Mouse (Mus musculus) limb, embryonic 13.5 days (tissue): Measurements from ENCODE around the gene Sec22b. TPM values are rescaled to one million over a fixed set of nuclear protein-coding genes. Genes with fewer than 3 reads are reported as not detected.
A peak's percentile ranks its signal among the peaks of the same experiment; 100 is the strongest.

ENCODE experiments used
- ATAC-seq: fragments of 200-750 bp; cut with Nextera tagmentation; 2 replicates; pipeline ENCODE4 v1.8.0; 2017; ENCODE audit warnings: low read depth, moderate number of reproducible peaks, moderate TSS enrichment; ENCODE audit not compliant: low FRiP score
- H3K27ac ChIP-seq: fragments of 300-500 bp; sonication (generic); 2 replicates; pipeline ENCODE4 v1.5.1; 2015; ENCODE audit warnings: inconsistent platforms, mild to moderate bottlenecking, moderate library complexity
- H3K27me3 ChIP-seq: fragments of 300-500 bp; sonication (generic); 2 replicates; pipeline ENCODE4 v1.6.1; 2015; ENCODE audit warnings: mild to moderate bottlenecking, inconsistent platforms
- H3K36me3 ChIP-seq: fragments of 300-500 bp; sonication (generic); 2 replicates; pipeline ENCODE4 v1.6.1; 2015; ENCODE audit warnings: inconsistent platforms, mild to moderate bottlenecking, moderate library complexity
- H3K4me1 ChIP-seq: fragments of 300-500 bp; sonication (generic); 2 replicates; pipeline ENCODE4 v1.6.1; 2015; ENCODE audit warnings: inconsistent platforms
- H3K4me2 ChIP-seq: fragments of 300-500 bp; sonication (generic); replicated peaks from 2 replicates; pipeline ENCODE4 v1.6.1; 2015; ENCODE audit warnings: inconsistent platforms, mild to moderate bottlenecking, moderate library complexity
- H3K4me3 ChIP-seq: fragments of 300-500 bp; sonication (generic); 2 replicates; pipeline ENCODE4 v1.5.1; 2015; ENCODE audit warnings: moderate library complexity, mild to moderate bottlenecking, inconsistent platforms
- H3K9ac ChIP-seq: fragments of 300-500 bp; sonication (generic); 2 replicates; pipeline ENCODE4 v1.6.1; 2015; ENCODE audit warnings: mild to moderate bottlenecking, inconsistent platforms
- H3K9me3 ChIP-seq: fragments of 300-500 bp; sonication (generic); 2 replicates; pipeline ENCODE4 v1.6.1; 2016; ENCODE audit warnings: inconsistent platforms
- WGBS: fragments of 180-500 bp; shearing (Covaris S2); methylation state at CpG from one replicate; pipeline ENCODE4 v1.1.7; 2015; 5-methylcytosine and 5-hydroxymethylcytosine counted together
- polyA plus RNA-seq: library from polyadenylated mRNA; unstranded; fragments of >200 nt; fragmentation: Nextera tagmentation; extraction: Ambion mirVana; gene quantifications from 2 replicates; pipeline ENCODE4 v1.2.1, GENCODE M21; 2015

The Sec22b gene
- polyA plus RNA-seq, 1 experiment from 2014 or later = 165 TPM

GRCm38 (mm10) chr3:97874777-97875176 is 26.2 kb upstream of the Sec22b start:
- peaks cover 8% of the 10 kb centered on the region for H3K27me3 ChIP-seq
- no peak overlapping the region for H3K4me2 ChIP-seq
- no peak overlapping the region for H3K27ac ChIP-seq
- H3K4me1 ChIP-seq = peaks cover 6% of the 10 kb centered on the region; the same call in 1 of the 2 replicates
- H3K9ac ChIP-seq = no peak overlapping the region
- no peaks in the 10 kb centered on the region for H3K9me3 ChIP-seq
- no peak for ATAC-seq
- 21% methylated on average over 5 of the region's 5 CpGs for WGBS
- H3K36me3 ChIP-seq = no peaks in the 10 kb centered on the region
- H3K4me3 ChIP-seq = no peak overlapping the region

DNA sequence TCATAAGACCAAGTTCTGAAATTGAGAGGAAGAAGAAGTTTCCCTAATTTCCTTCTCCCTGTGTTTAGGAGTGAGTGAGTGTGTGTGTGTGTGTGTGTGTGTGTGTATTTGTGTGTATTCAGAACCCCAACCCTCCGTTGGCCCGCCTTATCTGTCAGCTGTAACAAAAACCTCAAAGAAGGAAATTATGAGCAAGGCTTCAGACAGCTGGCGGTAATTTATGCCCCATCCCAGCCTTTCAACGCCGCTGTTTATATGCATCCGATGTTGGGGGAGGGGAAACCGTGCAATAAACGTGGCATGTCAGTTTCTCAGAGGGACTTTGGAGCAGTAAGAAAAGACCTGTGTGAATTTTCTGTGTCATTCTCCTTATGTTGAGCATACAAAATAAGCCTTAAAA is 24.7 kb upstream of the Sec22b start:
- 9% methylated on average over 8 of the region's 8 CpGs for WGBS
- peaks cover 5% of the 10 kb centered on the region; the same call in 1 of the 2 replicates for H3K27me3 ChIP-seq
- no peak for ATAC-seq
- H3K4me3 ChIP-seq = no peak overlapping the region
- no peaks in the 10 kb centered on the region for H3K9me3 ChIP-seq
- no peak overlapping the region for H3K27ac ChIP-seq
- H3K9ac ChIP-seq = no peak overlapping the region
- H3K4me1 ChIP-seq = peaks cover 6% of the 10 kb centered on the region; the same call in 1 of the 2 replicates
- no peak overlapping the region for H3K4me2 ChIP-seq
- H3K36me3 ChIP-seq = no peaks in the 10 kb centered on the region

GRCm38 (mm10) chr3:97879222-97879621 is 21.8 kb upstream of the Sec22b start:
- Histone ChIP-seq H3K4me3 (no peak overlapping the region), H3K27me3 (peaks cover 5% of the 10 kb centered on the region; the same call in 1 of the 2 replicates), H3K4me1 (peaks cover 6% of the 10 kb centered on the region; the same call in 1 of the 2 replicates), H3K36me3 (no peaks in the 10 kb centered on the region), H3K9ac (no peak overlapping the region), H3K27ac (no peak overlapping the region), H3K4me2 (no peak overlapping the region), H3K9me3 (no peaks in the 10 kb centered on the region)
- no peak for ATAC-seq
- 19% methylated on average over 5 of the region's 5 CpGs for WGBS

DNA sequence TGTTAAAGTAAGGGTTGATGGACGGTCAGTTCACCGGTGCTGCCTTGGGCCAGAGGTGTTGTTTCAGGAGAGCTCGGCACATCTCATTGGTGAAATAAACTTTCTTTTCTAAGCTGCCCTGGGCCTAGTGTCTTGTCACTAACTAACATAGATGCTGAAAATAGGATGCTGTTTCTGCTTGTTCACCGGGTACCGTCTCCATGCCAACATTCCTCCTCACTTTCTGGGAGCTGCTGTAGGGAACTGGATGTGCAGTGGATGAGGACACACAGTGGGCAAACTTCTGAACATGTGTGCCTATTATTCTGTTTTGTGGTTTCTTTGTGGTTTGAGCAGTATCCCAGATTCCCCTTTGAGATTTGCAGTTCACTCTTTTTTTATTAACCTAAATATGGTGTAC is 19.4 kb upstream of the Sec22b start:
- Histone ChIP-seq H3K4me1 (no peaks in the 10 kb centered on the region; the same call in 1 of the 2 replicates), H3K27ac (no peak overlapping the region), H3K4me3 (no peak overlapping the region), H3K9me3 (no peaks in the 10 kb centered on the region), H3K36me3 (no peaks in the 10 kb centered on the region), H3K4me2 (no peak overlapping the region), H3K9ac (no peak overlapping the region), H3K27me3 (peaks cover 5% of the 10 kb centered on the region; the same call in 1 of the 2 replicates)
- 94% methylated on average over 5 of the region's 5 CpGs for WGBS
- no peak for ATAC-seq

GRCm38 (mm10) chr3:97887785-97888167 is 13.2 kb upstream of the Sec22b start:
- no peak for ATAC-seq
- H3K4me1 ChIP-seq = peaks cover 6% of the 10 kb centered on the region
- 71% methylated on average over 5 of the region's 5 CpGs for WGBS
- H3K9me3 ChIP-seq = no peaks in the 10 kb centered on the region
- H3K27me3 ChIP-seq = peaks cover 48% of the 10 kb centered on the region
- no peaks in the 10 kb centered on the region for H3K36me3 ChIP-seq
- H3K4me3 ChIP-seq = peak overlapping the region; percentile 50; the same call in 1 of the 2 replicates
- no peak overlapping the region for H3K9ac ChIP-seq
- H3K4me2 ChIP-seq = peak overlapping the region; percentile 95
- H3K27ac ChIP-seq = no peak overlapping the region

- 2% methylated on average over 44 of the region's 44 CpGs for WGBS
These were observed 12.7 kb upstream of the Sec22b start, which contains the start of gene Pde4dip for GRCm38 (mm10) chr3:97888168-97888901. Gene Pde4dip, minus strand, starts transcription at chr3:97888707.

GRCm38 (mm10) chr3:97890205-97890604 is 10.8 kb upstream of the Sec22b start:
- ATAC-seq = no peak
- Histone ChIP-seq H3K27ac (no peak overlapping the region), H3K4me1 (peaks cover 6% of the 10 kb centered on the region), H3K27me3 (peaks cover 48% of the 10 kb centered on the region), H3K4me3 (no peak overlapping the region), H3K9ac (no peak overlapping the region), H3K9me3 (no peaks in the 10 kb centered on the region), H3K36me3 (no peaks in the 10 kb centered on the region), H3K4me2 (no peak overlapping the region)
- 77% methylated on average over 6 of the region's 6 CpGs for WGBS

More at GRCm38 (mm10) chr3:97888168-97888901, 12.7 kb upstream of the Sec22b start, which contains the start of gene Pde4dip:
- H3K27ac ChIP-seq = no peak within 1 kb of the TSS
- peak within 1 kb of the TSS; percentile 95 for H3K4me2 ChIP-seq
- peaks cover 6% of the 10 kb centered on the region for H3K4me1 ChIP-seq
- peak within 1 kb of the TSS; percentile 50 for H3K4me3 ChIP-seq
- H3K27me3 ChIP-seq = peaks cover 48% of the 10 kb centered on the region
- H3K9ac ChIP-seq = peak within 1 kb of the TSS; percentile 66
- no peaks in the 10 kb centered on the region for H3K36me3 ChIP-seq
- no peaks in the 10 kb centered on the region for H3K9me3 ChIP-seq
- no peak for ATAC-seq

DNA sequence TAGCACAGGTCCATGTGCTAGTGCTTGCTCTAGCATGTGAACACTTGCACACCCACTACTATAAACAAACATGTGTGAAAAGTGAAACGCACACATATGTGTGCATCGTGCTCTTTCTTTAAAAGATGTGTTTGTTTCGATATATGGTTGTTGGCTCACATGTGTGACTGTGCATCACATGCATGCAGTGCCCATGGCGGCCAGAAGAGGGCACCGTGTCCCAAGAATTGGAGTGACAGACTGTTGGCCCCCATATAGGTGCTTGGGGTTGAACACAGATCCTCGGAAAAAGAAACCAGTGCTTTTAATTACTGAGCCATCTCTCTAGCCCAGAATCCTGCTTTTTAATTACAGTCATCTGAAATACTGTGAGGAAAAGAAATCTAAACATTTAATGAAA is 6.3 kb upstream of the Sec22b start:
- Histone ChIP-seq H3K9me3 (no peaks in the 10 kb centered on the region), H3K4me3 (no peak overlapping the region), H3K36me3 (no peaks in the 10 kb centered on the region), H3K9ac (no peak overlapping the region), H3K27me3 (peaks cover 20% of the 10 kb centered on the region), H3K4me2 (no peak overlapping the region), H3K27ac (no peak overlapping the region), H3K4me1 (no peaks in the 10 kb centered on the region)
- 50% methylated on average over 6 of the region's 6 CpGs for WGBS
- ATAC-seq = no peak

- ATAC-seq = no peak
- H3K9me3 ChIP-seq = no peaks in the 10 kb centered on the region
- WGBS = 37% methylated on average over 3 of the region's 3 CpGs
- H3K4me3 ChIP-seq = no peak overlapping the region
- H3K27me3 ChIP-seq = no peaks in the 10 kb centered on the region
- H3K36me3 ChIP-seq = no peaks in the 10 kb centered on the region
- peaks cover 14% of the 10 kb centered on the region for H3K4me1 ChIP-seq
- H3K27ac ChIP-seq = no peak overlapping the region
- H3K4me2 ChIP-seq = no peak overlapping the region
- H3K9ac ChIP-seq = no peak overlapping the region
These were observed 2.6 kb upstream of the Sec22b start for GRCm38 (mm10) chr3:97898381-97898780.

- H3K27ac ChIP-seq = no peak overlapping the region
- peak overlapping the region; percentile 99 for H3K4me3 ChIP-seq
- no peaks in the 10 kb centered on the region for H3K27me3 ChIP-seq
- H3K9me3 ChIP-seq = no peaks in the 10 kb centered on the region
- H3K36me3 ChIP-seq = no peaks in the 10 kb centered on the region
- peak overlapping the region; percentile 96 for H3K9ac ChIP-seq
- ATAC-seq = no peak
- WGBS = 22% methylated on average over 5 of the region's 5 CpGs
- peaks cover 18% of the 10 kb centered on the region for H3K4me1 ChIP-seq
- H3K4me2 ChIP-seq = peak overlapping the region; percentile 93
These were observed 596 bp downstream of the Sec22b start for GRCm38 (mm10) chr3:97901586-97901985.

DNA sequence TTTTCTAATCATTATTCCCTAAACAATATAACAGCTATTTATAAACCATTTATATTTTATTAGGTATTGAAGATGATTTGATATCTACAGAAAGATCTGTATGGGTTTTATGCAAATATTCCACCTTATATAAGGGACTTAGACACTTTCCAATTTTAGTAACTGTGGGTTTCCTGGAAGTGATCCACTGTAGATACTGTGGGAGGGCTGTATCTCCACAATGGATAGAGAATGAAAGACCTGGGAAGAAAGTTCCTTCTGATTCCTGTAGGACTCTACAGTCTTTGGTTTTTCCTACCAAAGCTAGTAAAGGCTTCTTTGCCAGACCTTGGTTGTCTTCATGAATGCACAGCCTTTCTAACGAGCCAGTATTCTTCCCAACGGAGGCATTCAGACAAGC is 8.7 kb downstream of the Sec22b start:
- Histone ChIP-seq H3K4me3 (no peak overlapping the region), H3K27me3 (no peaks in the 10 kb centered on the region), H3K4me1 (peaks cover 7% of the 10 kb centered on the region; the same call in 1 of the 2 replicates), H3K27ac (no peak overlapping the region), H3K36me3 (peaks cover 32% of the 10 kb centered on the region), H3K4me2 (no peak overlapping the region), H3K9ac (no peak overlapping the region), H3K9me3 (no peaks in the 10 kb centered on the region)
- WGBS = 50% methylated on average over 2 of the region's 2 CpGs
- ATAC-seq = no peak

GRCm38 (mm10) chr3:97911093-97911492 is 10.1 kb downstream of the Sec22b start:
- no peak for ATAC-seq

More at GRCm38 (mm10) chr3:97911093-97911492, 10.1 kb downstream of the Sec22b start:
- no peaks in the 10 kb centered on the region for H3K9me3 ChIP-seq
- H3K4me2 ChIP-seq = no peak overlapping the region
- H3K27me3 ChIP-seq = no peaks in the 10 kb centered on the region
- peaks cover 7% of the 10 kb centered on the region; the same call in 1 of the 2 replicates for H3K4me1 ChIP-seq
- H3K27ac ChIP-seq = no peak overlapping the region
- 65% methylated on average over 7 of the region's 7 CpGs for WGBS
- peaks cover 45% of the 10 kb centered on the region for H3K36me3 ChIP-seq
- H3K9ac ChIP-seq = no peak overlapping the region
- H3K4me3 ChIP-seq = no peak overlapping the region
